Mouse (Mus musculus): ENCODE measurements around the gene Trim2.

- TF ChIP-seq CTCF (IDR thresholded peaks at IDR 0.05; ENCODE audit: control insufficient read depth, insufficient read depth, insufficient replicate concordance, low read depth, low read length) (no peak), POLR2A (IDR thresholded peaks at IDR 0.05; ENCODE audit: control insufficient read depth, low read depth, low read length) (no peak)
Measured at GRCm38 (mm10) chr3:84211340-84211875, 95.3 kb downstream of the Trim2 start.

Measured in testis, adult 2 months (tissue).